Mouse (Mus musculus): ENCODE measurements at regions not wholly inside any gene's neighbourhood (a gene's known extent, or its start where the extent isn't known, plus 50 kb on each side); places are given as distances from the start of the nearest gene placed in this dataset.

GRCm38 (mm10) chr1:35428126-35428840, 578.5 kb downstream of the Plekhb2 start:
- DNase-seq (ENCODE audit: low read depth), result no peak

- no peak for DNase-seq (ENCODE audit: low read depth)
These were observed 579.7 kb downstream of the Plekhb2 start for GRCm38 (mm10) chr1:35429471-35429870.

DNA sequence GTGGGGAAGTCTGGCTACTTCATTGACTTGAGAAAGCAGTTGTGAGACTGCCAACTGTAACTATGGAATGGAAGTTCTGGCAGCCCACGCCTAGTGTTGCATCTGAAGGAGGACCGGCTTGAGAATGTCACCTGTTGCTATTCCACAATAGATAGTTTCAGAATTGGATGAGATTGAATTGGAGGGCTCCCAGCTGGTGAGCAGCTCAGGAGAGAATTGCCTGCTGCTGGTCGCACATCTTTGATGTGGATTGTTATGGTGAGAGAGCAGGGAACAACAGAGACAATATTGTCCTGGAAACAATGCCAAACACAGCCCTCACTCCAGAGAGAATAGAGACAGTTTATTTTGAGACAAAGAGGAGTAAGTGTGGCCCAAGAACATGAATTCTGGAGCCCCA, 585.9 kb downstream of the Plekhb2 start:
- DNase-seq (ENCODE audit: low read depth), result no peak

DNA sequence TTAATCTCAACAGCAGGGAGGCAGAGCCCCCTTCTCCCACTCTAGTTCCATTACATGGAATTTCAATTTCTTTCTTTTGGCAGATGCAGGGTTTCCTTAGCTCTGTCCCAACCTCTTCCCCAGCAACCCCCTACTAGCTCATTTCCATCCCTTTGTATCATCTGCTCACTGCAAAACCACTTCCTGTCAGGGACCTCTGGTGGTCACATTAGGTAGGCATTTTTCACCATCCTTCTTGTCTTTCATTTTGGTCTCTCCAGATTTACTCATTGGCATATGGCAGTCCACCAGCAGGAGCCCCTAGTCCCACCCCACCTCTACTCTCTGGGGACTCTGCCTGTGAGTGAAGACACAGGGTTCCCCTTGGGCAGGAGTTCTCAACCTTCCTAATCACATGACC, 597.6 kb downstream of the Plekhb2 start:
- peak; percentile 3 for DNase-seq (ENCODE audit: low read depth)

GRCm38 (mm10) chr1:35452441-35453107, 602.8 kb downstream of the Plekhb2 start:
- no peak for DNase-seq (ENCODE audit: low read depth)

DNA sequence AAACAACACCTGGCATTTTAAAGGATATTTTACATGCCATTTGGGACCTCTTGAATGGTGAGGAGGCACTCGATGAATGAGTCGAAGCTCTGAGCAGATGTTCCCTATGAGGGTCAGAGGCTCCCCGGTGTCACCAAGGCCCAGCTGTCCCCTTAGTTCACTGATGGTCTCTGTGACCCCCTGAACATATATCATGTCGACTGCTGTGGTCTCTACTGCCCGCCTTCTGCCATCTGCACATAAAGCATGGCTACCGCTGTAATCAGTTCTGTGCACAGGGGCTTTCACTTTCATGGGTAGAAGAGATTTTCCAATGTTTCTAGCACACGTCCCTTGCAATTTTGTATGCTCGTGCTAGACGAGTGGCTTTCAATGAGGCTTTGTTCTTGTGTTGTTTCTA, 607.8 kb downstream of the Plekhb2 start:
- DNase-seq (ENCODE audit: low read depth), result no peak

GRCm38 (mm10) chr1:35465081-35465480, 603.1 kb upstream of the Hs6st1 start:
- no peak for DNase-seq (ENCODE audit: low read depth)

- DNase-seq (ENCODE audit: low read depth), result no peak
These were observed 598.9 kb upstream of the Hs6st1 start for GRCm38 (mm10) chr1:35469185-35469753.

GRCm38 (mm10) chr1:35478262-35478661, 589.9 kb upstream of the Hs6st1 start:
- DNase-seq (ENCODE audit: low read depth), result peak; percentile 2

- no peak for DNase-seq (ENCODE audit: low read depth)
These were observed 572.2 kb upstream of the Hs6st1 start for GRCm38 (mm10) chr1:35495963-35496362.

DNA sequence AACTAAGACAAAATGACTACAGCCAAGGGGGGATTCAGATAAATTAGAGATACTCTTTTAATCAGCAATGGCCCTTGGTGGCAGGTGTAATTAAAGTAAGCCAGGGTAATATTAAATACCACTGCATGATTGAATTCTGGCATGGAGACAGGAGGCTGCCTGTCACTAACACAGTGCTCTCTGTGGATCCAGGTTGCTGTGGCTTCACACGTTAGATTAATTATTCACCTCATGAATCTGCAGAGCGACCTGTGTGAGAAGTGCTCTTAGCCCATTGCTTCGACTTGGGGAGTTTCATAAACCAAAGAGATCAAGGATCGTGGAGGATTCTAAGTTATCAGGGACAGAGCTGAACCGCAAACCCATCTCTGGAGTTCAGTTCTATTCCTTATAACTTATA, 545.2 kb upstream of the Hs6st1 start:
- DNase-seq (ENCODE audit: low read depth), result no peak

DNA sequence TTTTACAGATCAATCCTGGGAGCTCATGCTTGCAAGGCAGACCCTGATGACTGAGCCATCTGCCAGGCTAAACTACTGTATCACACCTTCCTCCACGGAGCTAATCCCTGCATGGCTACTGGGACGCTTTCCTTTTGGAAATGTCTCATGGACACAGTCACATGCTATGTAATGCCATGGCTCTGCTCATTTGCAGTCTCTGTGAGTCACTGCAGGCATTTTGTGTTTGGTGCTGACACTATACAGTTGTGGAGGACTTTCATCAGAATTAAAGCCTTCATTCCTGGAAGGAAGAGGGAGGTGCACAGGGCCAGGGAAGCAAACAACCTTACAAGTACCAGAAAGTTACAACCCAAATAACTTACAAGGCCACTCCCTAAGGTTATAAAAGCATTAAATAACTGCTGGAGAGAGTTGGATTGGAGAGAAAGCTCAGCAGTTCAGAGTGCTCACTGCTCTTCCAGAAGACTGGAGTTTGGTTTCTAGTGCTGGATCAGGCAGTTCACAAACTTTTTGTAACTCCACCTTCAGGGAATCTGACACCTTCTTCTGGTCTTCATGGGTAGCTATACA, 544.3 kb upstream of the Hs6st1 start:
- DNase-seq (ENCODE audit: low read depth), result no peak

GRCm38 (mm10) chr1:35524788-35525187, 543.4 kb upstream of the Hs6st1 start:
- no peak for DNase-seq (ENCODE audit: low read depth)

GRCm38 (mm10) chr1:35527750-35528476, 540.3 kb upstream of the Hs6st1 start:
- DNase-seq (ENCODE audit: low read depth), result no peak

GRCm38 (mm10) chr1:35535470-35535869, 532.7 kb upstream of the Hs6st1 start:
- DNase-seq (ENCODE audit: low read depth), result no peak

DNA sequence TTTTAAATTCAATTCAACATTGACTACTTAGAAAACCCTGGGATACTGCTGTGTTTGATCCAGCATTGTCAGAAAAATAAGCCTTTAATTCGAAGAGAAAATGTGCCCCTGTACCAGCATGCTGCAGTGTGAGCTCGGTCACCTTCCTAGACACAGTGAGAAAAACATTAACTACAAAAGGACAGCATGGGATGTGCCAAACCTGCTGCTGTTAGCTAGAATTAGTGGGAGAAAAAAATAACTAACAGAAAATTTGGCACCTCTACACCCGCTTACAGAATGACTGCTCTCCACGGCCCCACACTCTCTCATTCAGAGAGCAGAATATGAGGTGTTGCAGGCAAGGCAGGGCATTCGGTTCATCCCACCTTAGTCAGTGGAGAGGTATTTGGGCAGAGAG, 531.9 kb upstream of the Hs6st1 start:
- no peak for DNase-seq (ENCODE audit: low read depth)

- DNase-seq (ENCODE audit: low read depth), result no peak
These were observed 519.4 kb upstream of the Hs6st1 start for GRCm38 (mm10) chr1:35548845-35549244.

GRCm38 (mm10) chr1:35551503-35551902, 516.7 kb upstream of the Hs6st1 start:
- DNase-seq (ENCODE audit: low read depth), result no peak

DNA sequence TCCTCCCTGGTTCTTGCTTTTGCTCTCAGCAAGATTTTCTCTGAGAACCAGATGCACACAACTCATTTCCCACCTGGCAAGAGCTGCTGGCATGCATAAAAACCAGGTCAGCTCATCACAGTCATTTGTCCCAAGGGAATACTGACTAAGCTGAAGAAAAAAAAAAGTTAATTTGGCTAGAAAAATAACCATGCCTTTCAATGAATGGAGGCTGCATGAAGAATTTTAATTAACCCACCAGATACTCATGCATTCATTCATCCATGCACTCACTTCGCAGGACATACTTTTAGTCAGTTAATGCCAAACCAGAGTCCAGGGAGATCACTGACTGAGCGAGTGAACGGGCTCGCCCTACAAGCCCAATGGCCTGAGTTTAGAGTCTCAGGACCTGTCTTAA, 505.4 kb upstream of the Hs6st1 start:
- DNase-seq (ENCODE audit: low read depth), result no peak

GRCm38 (mm10) chr1:35575203-35575602, 493.0 kb upstream of the Hs6st1 start:
- no peak for DNase-seq (ENCODE audit: low read depth)

GRCm38 (mm10) chr1:35579392-35579791, 488.8 kb upstream of the Hs6st1 start:
- no peak for DNase-seq (ENCODE audit: low read depth)

DNA sequence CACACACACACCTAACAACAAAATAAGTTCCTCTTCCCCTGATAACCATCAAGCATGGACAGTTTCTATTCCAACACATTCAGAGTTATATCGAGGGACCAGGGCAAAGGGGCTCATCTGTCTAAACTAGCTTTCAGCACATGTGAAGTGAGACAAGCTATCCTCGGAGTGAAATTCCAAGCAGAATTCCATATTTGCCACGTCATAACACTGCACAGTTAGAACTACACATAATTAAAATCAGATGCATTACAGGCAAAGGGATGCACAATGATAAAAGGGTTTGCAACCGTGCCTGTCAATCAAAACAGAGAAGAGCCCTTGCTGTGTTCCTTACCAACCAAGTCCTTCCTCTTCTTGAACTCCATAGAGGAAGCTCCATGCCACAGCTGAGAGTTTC, 488.2 kb upstream of the Hs6st1 start:
- peak; percentile 4 for DNase-seq (ENCODE audit: low read depth)
